Mouse (Mus musculus): Measurements from ENCODE around the gene Hdac10. TPM values are rescaled to one million over a fixed set of nuclear protein-coding genes. Genes with fewer than 3 reads are reported as not detected.

Hdac10 gene
- polyA plus RNA-seq, 1 experiment from 2014 or later, result 18.7 TPM

- H3K4me3 ChIP-seq, result peak overlapping the region; percentile 30
- H3K4me1 ChIP-seq, result peaks cover 49% of the 10 kb centered on the region
- 62% methylated on average over 10 of the region's 10 CpGs for WGBS
- H3K9me3 ChIP-seq (replicated peaks), result no peaks in the 10 kb centered on the region
- no peak for DNase-seq (ENCODE audit: low spot score)
- H3K36me3 ChIP-seq, result peaks cover 80% of the 10 kb centered on the region
- H3K27ac ChIP-seq (replicated peaks), result peak overlapping the region; percentile 71
- H3K27me3 ChIP-seq (ENCODE audit: low read depth, poor library complexity, severe bottlenecking), result no peaks in the 10 kb centered on the region
Observed at GRCm38 (mm10) chr15:89168922-89169321, 40.4 kb upstream of the Hdac10 start.

DNA sequence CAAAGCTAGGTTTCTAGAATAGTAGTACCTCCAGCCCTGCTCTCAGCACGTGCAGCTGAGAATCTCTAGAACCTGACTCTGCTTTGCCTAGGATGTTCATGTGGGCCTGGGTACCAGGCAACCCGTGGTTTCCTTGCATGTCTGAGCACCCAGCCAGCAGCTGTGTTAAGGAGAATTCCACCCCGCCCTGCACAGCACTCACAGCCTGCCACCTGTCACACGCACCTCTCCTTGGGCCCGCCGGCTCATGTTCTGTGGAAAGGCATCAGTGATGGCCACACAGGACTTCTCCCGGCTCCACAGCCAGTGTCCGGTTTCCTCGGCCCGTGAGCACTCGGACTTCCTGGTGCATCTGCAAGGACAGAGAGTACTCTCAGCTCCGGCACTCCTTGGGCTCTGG lies 37.0 kb upstream of the Hdac10 start:
- peaks cover 100% of the 10 kb centered on the region for H3K36me3 ChIP-seq
- H3K4me1 ChIP-seq, result peaks cover 19% of the 10 kb centered on the region
- H3K4me3 ChIP-seq, result no peak overlapping the region
- no peak for DNase-seq (ENCODE audit: low spot score)
- 95% methylated on average over 12 of the region's 12 CpGs for WGBS
- no peaks in the 10 kb centered on the region for H3K9me3 ChIP-seq (replicated peaks)
- no peaks in the 10 kb centered on the region for H3K27me3 ChIP-seq (ENCODE audit: low read depth, poor library complexity, severe bottlenecking)
- H3K27ac ChIP-seq (replicated peaks), result no peak overlapping the region

- DNase-seq (ENCODE audit: low spot score), result no peak
- no peak overlapping the region for H3K27ac ChIP-seq (replicated peaks)
- no peaks in the 10 kb centered on the region for H3K27me3 ChIP-seq (ENCODE audit: low read depth, poor library complexity, severe bottlenecking)
- H3K36me3 ChIP-seq, result peaks cover 100% of the 10 kb centered on the region
- 92% methylated on average over 9 of the region's 9 CpGs for WGBS
- H3K4me3 ChIP-seq, result no peak overlapping the region
- H3K9me3 ChIP-seq (replicated peaks), result no peaks in the 10 kb centered on the region
- no peaks in the 10 kb centered on the region for H3K4me1 ChIP-seq
Observed at GRCm38 (mm10) chr15:89161397-89161796, 32.9 kb upstream of the Hdac10 start.

- DNase-seq (ENCODE audit: low spot score), result no peak
- 96% methylated on average over 16 of the region's 16 CpGs for WGBS
- Histone ChIP-seq H3K27ac (replicated peaks) (0 out of 2 replicates have a peak overlapping the region, but pooled peaks have one; percentile 46), H3K4me1 (no peaks in the 10 kb centered on the region), H3K9me3 (replicated peaks) (no peaks in the 10 kb centered on the region), H3K27me3 (ENCODE audit: low read depth, poor library complexity, severe bottlenecking) (no peaks in the 10 kb centered on the region), H3K4me3 (no peak overlapping the region), H3K36me3 (peaks cover 100% of the 10 kb centered on the region)
Observed at GRCm38 (mm10) chr15:89158516-89158915, 30.0 kb upstream of the Hdac10 start.

DNA sequence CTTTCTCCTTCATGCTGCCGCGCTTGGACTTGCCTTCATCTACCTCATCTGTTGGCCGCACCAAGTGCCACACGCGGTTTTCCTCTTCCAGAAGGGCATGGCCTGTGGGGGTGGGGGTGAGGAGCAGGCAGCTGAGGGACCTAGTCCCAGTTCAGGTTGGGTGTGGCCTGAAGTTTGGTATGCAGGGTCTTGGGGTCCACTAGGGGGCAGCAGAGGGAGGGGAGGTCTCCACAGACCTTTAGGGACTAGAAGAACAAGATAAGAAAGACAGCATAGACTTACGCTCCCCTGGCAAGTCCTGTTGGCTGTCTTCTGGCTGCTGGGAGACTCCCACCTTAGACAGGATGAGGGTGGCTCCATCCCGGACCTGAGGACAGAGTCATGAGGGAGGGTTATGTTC lies 29.5 kb upstream of the Hdac10 start:
- peak; percentile 71 for DNase-seq (ENCODE audit: low spot score)
- H3K9me3 ChIP-seq (replicated peaks), result no peaks in the 10 kb centered on the region
- peaks cover under 1% of the 10 kb centered on the region for H3K4me1 ChIP-seq
- 74% methylated on average over 7 of the region's 7 CpGs for WGBS
- H3K27me3 ChIP-seq (ENCODE audit: low read depth, poor library complexity, severe bottlenecking), result no peaks in the 10 kb centered on the region
- peak overlapping the region; percentile 46; the same call in 1 of the 2 replicates for H3K27ac ChIP-seq (replicated peaks)
- H3K4me3 ChIP-seq, result no peak overlapping the region
- H3K36me3 ChIP-seq, result peaks cover 98% of the 10 kb centered on the region

- Histone ChIP-seq H3K4me1 (peaks cover 53% of the 10 kb centered on the region), H3K36me3 (peaks cover 41% of the 10 kb centered on the region), H3K27me3 (ENCODE audit: low read depth, poor library complexity, severe bottlenecking) (peaks cover 14% of the 10 kb centered on the region), H3K9me3 (replicated peaks) (no peaks in the 10 kb centered on the region), H3K27ac (replicated peaks) (peak overlapping the region; percentile 87), H3K4me3 (peak overlapping the region; percentile 35)
- DNase-seq (ENCODE audit: low spot score), result peak; percentile 84
Observed at GRCm38 (mm10) chr15:89152312-89152711, 23.8 kb upstream of the Hdac10 start.

GRCm38 (mm10) chr15:89150041-89150390 lies 21.5 kb upstream of the Hdac10 start:
- H3K27me3 ChIP-seq (ENCODE audit: low read depth, poor library complexity, severe bottlenecking), result peaks cover 37% of the 10 kb centered on the region
- peaks cover 31% of the 10 kb centered on the region for H3K36me3 ChIP-seq
- H3K4me1 ChIP-seq, result peaks cover 69% of the 10 kb centered on the region
- peak; percentile 56 for DNase-seq (ENCODE audit: low spot score)
- peak overlapping the region; percentile 96 for H3K27ac ChIP-seq (replicated peaks)
- H3K9me3 ChIP-seq (replicated peaks), result no peaks in the 10 kb centered on the region
- peak overlapping the region; percentile 78 for H3K4me3 ChIP-seq
- 3% methylated on average over 13 of the region's 13 CpGs for WGBS

DNA sequence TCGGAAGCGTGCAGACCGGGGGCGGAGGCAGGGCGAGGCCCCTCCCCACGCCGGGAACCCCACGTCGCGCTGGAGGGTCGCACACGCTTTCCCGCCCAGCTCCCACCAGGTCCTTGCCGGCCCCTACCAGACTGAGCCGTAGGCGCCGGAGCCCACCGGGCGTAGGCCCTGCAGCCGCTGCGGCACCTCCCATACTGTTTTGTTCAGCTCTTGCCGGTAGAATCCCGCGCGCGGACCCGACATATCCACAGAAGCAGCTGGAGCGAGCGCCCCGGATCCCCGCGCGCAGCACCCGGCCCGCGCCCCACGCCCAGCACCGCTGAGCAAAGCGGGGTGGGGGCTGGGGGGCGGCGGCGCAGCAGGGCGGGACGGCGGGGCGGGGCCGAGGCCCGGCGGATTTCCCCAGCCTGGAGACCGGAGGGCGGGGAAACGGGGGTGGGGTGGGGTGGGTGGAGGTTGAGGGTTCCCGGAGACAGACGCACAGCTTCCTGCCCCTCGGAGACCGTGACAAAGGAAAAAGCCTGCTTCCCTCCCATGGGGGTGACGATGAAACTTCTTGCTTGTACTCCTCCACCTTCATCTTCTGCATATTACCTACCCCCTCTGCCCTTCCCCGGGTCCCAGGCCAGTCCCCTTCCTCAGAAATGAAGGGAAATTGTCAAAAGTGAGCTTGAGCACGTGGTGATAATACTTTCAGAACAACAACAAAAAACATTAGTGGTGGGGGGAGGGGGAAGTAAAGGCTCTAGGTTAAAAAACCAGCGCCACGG lies 21.0 kb upstream of the Hdac10 start, which contains the start of gene Mapk11:
Gene Mapk11 (minus strand): TSS at position 358 of the 770 bp plus-strand sequence.
- under 1% methylated on average over 60 of the region's 61 CpGs for WGBS
- peaks cover 38% of the 10 kb centered on the region for H3K27me3 ChIP-seq (ENCODE audit: low read depth, poor library complexity, severe bottlenecking)
- H3K4me1 ChIP-seq, result peaks cover 69% of the 10 kb centered on the region

DNA sequence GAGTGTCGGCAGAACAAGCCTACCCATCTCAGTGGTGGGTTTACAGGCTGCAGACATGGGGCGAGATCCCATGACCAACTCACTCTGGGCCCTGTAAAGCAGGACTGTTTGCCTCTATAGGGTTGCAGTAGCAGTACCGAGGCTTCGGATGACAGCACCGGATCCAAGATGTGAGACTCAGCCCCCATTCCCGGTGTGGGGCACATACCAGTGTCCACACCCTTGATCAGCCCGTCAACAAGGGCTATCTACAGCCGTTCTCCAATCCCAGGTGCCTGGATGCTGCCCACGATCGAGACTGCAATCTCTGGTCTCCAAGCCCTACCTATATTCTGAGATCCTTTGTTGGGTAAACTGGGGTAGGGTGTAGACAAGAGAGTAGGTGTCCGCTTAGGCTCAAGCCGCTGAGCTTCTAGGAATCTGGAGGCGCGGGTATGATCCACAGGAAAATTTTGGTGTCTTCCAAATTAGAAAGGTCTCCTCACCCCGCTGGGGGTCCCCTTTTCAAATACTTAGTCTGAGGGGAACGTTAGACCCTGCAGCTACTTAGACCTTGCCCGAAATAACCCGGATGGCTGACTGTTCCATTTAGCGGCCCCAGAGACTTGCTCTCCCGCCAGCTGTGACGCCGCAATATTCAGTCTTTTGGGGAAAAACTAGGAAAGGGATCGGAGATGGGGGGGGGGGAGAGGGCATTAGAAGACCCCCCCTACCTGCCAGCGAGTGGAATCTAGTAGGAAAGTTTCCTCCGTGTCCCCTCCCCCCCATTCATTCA lies 20.2 kb upstream of the Hdac10 start:
- H3K36me3 ChIP-seq, result peaks cover 31% of the 10 kb centered on the region
- H3K27me3 ChIP-seq (ENCODE audit: low read depth, poor library complexity, severe bottlenecking), result peaks cover 44% of the 10 kb centered on the region
- H3K27ac ChIP-seq (replicated peaks), result peak overlapping the region; percentile 96
- no peaks in the 10 kb centered on the region for H3K9me3 ChIP-seq (replicated peaks)
- WGBS, result 5% methylated on average over 25 of the region's 25 CpGs
- H3K4me3 ChIP-seq, result peak overlapping the region; percentile 78
- DNase-seq (ENCODE audit: low spot score), result peak; percentile 50
- peaks cover 69% of the 10 kb centered on the region for H3K4me1 ChIP-seq

More for the DNA sequence above, 21.0 kb upstream of the Hdac10 start, which contains the start of gene Mapk11:
- Histone ChIP-seq H3K27ac (replicated peaks) (peak within 1 kb of the TSS; percentile 96), H3K4me3 (peak within 1 kb of the TSS; percentile 78), H3K9me3 (replicated peaks) (no peaks in the 10 kb centered on the region), H3K36me3 (peaks cover 31% of the 10 kb centered on the region)
- peak; percentile 74 for DNase-seq (ENCODE audit: low spot score)

DNA sequence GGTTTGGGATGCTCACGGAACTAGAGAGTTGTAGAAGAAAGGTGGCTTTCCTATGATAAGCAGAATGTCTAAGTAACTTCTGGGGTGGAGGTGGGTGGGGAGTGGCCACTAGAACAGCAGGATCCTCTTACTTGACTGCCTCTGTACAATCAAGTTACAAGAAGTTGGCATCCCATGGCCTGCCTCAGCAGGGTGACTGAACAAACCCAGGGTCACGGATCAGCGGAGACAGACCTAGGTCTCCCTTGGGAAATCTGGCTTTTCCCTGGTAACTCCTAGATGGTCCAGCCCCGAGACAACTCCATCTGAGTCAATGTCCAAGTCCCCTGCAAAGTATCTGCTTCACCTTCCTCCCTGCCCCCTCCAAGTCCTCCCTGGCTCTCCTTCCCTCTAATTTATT lies 19.4 kb upstream of the Hdac10 start:
- Histone ChIP-seq H3K27ac (replicated peaks) (no peak overlapping the region), H3K9me3 (replicated peaks) (no peaks in the 10 kb centered on the region), H3K27me3 (ENCODE audit: low read depth, poor library complexity, severe bottlenecking) (peaks cover 44% of the 10 kb centered on the region), H3K36me3 (peaks cover 34% of the 10 kb centered on the region), H3K4me3 (peak overlapping the region; percentile 78), H3K4me1 (peaks cover 68% of the 10 kb centered on the region)
- WGBS, result 34% methylated on average over 4 of the region's 4 CpGs
- no peak for DNase-seq (ENCODE audit: low spot score)

DNA sequence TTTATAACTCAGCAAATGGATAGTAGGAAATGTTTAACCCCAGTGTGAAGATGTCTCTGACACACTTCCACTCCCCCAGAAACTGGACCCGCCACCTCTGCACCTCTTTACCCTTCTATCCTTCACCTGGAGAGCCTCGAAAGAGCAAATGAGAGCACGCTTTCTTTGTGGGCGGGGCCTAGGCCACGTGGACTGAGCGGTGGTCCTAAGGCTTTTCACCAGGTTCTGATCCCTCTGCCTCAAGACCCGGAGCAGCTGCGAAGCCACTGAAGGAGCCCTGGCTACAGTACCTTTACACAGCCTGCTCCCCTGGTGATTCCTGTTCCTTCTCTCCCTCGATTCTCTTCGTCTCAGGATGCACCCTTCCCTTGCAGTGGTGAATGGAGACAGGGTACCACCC lies 19.0 kb upstream of the Hdac10 start:
- 20% methylated on average over 10 of the region's 10 CpGs for WGBS
- no peak for DNase-seq (ENCODE audit: low spot score)
- H3K27ac ChIP-seq (replicated peaks), result no peak overlapping the region
- peaks cover 49% of the 10 kb centered on the region for H3K27me3 ChIP-seq (ENCODE audit: low read depth, poor library complexity, severe bottlenecking)
- no peaks in the 10 kb centered on the region for H3K9me3 ChIP-seq (replicated peaks)
- peaks cover 63% of the 10 kb centered on the region for H3K4me1 ChIP-seq
- H3K36me3 ChIP-seq, result peaks cover 39% of the 10 kb centered on the region
- peak overlapping the region; percentile 78 for H3K4me3 ChIP-seq

DNA sequence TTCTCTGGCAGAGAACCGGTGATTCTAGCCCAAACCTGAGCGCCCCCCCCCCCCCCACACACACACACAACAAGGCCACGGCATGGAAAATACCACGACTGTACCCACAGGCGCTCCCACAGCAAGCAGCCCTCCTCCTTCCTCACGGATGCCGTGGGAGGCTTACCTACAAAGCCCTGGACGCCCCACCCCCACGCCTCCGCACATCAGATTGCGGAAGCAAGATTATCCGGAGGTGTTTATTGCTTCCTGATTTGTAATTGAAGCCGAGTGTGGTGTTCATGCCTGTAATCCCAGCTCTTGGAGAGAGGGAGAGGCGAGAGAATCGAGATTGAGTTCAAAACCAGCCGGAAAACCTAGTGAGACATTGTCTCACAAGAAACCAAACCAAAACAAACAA lies 18.5 kb upstream of the Hdac10 start:
- WGBS, result 19% methylated on average over 14 of the region's 16 CpGs
- peak overlapping the region; percentile 72 for H3K27ac ChIP-seq (replicated peaks)
- H3K27me3 ChIP-seq (ENCODE audit: low read depth, poor library complexity, severe bottlenecking), result peaks cover 53% of the 10 kb centered on the region
- peaks cover 42% of the 10 kb centered on the region for H3K36me3 ChIP-seq
- no peaks in the 10 kb centered on the region for H3K9me3 ChIP-seq (replicated peaks)
- no peak for DNase-seq (ENCODE audit: low spot score)
- peak overlapping the region; percentile 78 for H3K4me3 ChIP-seq
- peaks cover 59% of the 10 kb centered on the region for H3K4me1 ChIP-seq

- H3K9me3 ChIP-seq (replicated peaks), result no peaks in the 10 kb centered on the region
- peak overlapping the region; percentile 78 for H3K4me3 ChIP-seq
- DNase-seq (ENCODE audit: low spot score), result peak; percentile 42
- peaks cover 56% of the 10 kb centered on the region for H3K27me3 ChIP-seq (ENCODE audit: low read depth, poor library complexity, severe bottlenecking)
- H3K27ac ChIP-seq (replicated peaks), result peak overlapping the region; percentile 72
- H3K36me3 ChIP-seq, result peaks cover 42% of the 10 kb centered on the region
- peaks cover 58% of the 10 kb centered on the region for H3K4me1 ChIP-seq
- 2% methylated on average over 27 of the region's 27 CpGs for WGBS
Observed at GRCm38 (mm10) chr15:89146537-89146936, 18.0 kb upstream of the Hdac10 start.

Data from midbrain, embryonic 10.5 days (tissue).